Mouse (Mus musculus): Measurements from ENCODE around the gene Dppa3. TPM values are rescaled to one million over a fixed set of nuclear protein-coding genes. Genes with fewer than 3 reads are reported as not detected.

Gene Dppa3
- polyA plus RNA-seq, 1 experiment from 2014 or later, result not detected

GRCm38 (mm10) chr6:122672746-122673145 is 46.5 kb downstream of the Dppa3 start:
- ATAC-seq (replicated peaks; ENCODE audit: low FRiP score), result no peak
- Histone ChIP-seq H3K36me3 (no peaks in the 10 kb centered on the region), H3K4me1 (0 out of 2 replicates have a peak, but pooled peaks cover 6% of the 10 kb centered on the region), H3K27ac (no peak overlapping the region), H3K27me3 (no peaks in the 10 kb centered on the region), H3K9me3 (replicated peaks) (no peaks in the 10 kb centered on the region), H3K4me2 (no peak overlapping the region), H3K9ac (no peak overlapping the region), H3K4me3 (replicated peaks) (no peak overlapping the region)
- 58% methylated on average over 8 of the region's 8 CpGs for WGBS

Other genes with a start within 250 kb of the Dppa3 start
- gene Rimklb, start 127.6 kb upstream of the Dppa3 start, polyA plus RNA-seq (2015; fragmentation: Nextera tagmentation; extraction: Ambion mirVana), result 15.3 and 16.2 TPM in 2 replicates
- 23.4 and 32.8 TPM in 2 replicates for gene Mfap5, start 120.6 kb upstream of the Dppa3 start, polyA plus RNA-seq (2015; fragmentation: Nextera tagmentation; extraction: Ambion mirVana)
- not detected in 2 replicates for gene Aicda, start 72.6 kb upstream of the Dppa3 start, polyA plus RNA-seq (2015; fragmentation: Nextera tagmentation; extraction: Ambion mirVana)
- gene Apobec1, start 24.0 kb upstream of the Dppa3 start, polyA plus RNA-seq (2015; fragmentation: Nextera tagmentation; extraction: Ambion mirVana), result 3.3 and 4.3 TPM in 2 replicates
- gene Gdf3, start 16.3 kb upstream of the Dppa3 start, polyA plus RNA-seq (2015; fragmentation: Nextera tagmentation; extraction: Ambion mirVana), result not detected in 2 replicates
- gene Nanog, start 81.1 kb downstream of the Dppa3 start, polyA plus RNA-seq (2015; fragmentation: Nextera tagmentation; extraction: Ambion mirVana), result 0.14 TPM in 1 of 2 replicates, not detected in the other
- gene Slc2a3, start 175.2 kb downstream of the Dppa3 start, polyA plus RNA-seq (2015; fragmentation: Nextera tagmentation; extraction: Ambion mirVana), result 7.8 and 10.4 TPM in 2 replicates
- 6.0 and 6.3 TPM in 2 replicates for gene Foxj2, start 193.5 kb downstream of the Dppa3 start, polyA plus RNA-seq (2015; fragmentation: Nextera tagmentation; extraction: Ambion mirVana)
- 1.9 and 2.1 TPM in 2 replicates for gene C3ar1, start 229.8 kb downstream of the Dppa3 start, polyA plus RNA-seq (2015; fragmentation: Nextera tagmentation; extraction: Ambion mirVana)
- gene Necap1, start 248.1 kb downstream of the Dppa3 start, polyA plus RNA-seq (2015; fragmentation: Nextera tagmentation; extraction: Ambion mirVana), result 53.1 and 55.9 TPM in 2 replicates